Mouse (Mus musculus): ENCODE results near the gene Peg12. TPM values are rescaled to one million over a fixed set of nuclear protein-coding genes. Genes with fewer than 3 reads are reported as not detected.

Peg12 gene
- 6.3 and 9.2 TPM in 2 replicates for polyA plus RNA-seq (2015; fragmentation: Nextera tagmentation; extraction: Ambion mirVana)

- H3K4me2 ChIP-seq, result peak within 1 kb of the TSS; percentile 80
- no peaks in the 10 kb centered on the region for H3K27me3 ChIP-seq
- H3K4me1 ChIP-seq (replicated peaks), result peaks cover 2% of the 10 kb centered on the region; the same call in 1 of the 2 replicates
- H3K9me3 ChIP-seq (replicated peaks), result no peaks in the 10 kb centered on the region
- peak within 1 kb of the TSS; percentile 57 for H3K4me3 ChIP-seq
- H3K36me3 ChIP-seq, result no peaks in the 10 kb centered on the region
- peak within 1 kb of the TSS; percentile 80 for H3K27ac ChIP-seq
- peak; percentile 81 for ATAC-seq (replicated peaks; ENCODE audit: insufficient number of reproducible peaks, insufficient read depth, low FRiP score, low read depth)
- WGBS, result 15% methylated on average over 73 of the region's 82 CpGs
- peak within 1 kb of the TSS; percentile 63 for H3K9ac ChIP-seq
Measured at GRCm38 (mm10) chr7:62463878-62464755, at the start of gene Peg12. Gene Peg12 (minus strand): TSS chr7:62464510.

GRCm38 (mm10) chr7:62486139-62486538, 21.8 kb upstream of the Peg12 start:
- H3K9ac ChIP-seq, result no peak overlapping the region
- WGBS, result 18% methylated on average over 2 of the region's 2 CpGs
- no peak overlapping the region for H3K4me2 ChIP-seq
- no peak overlapping the region for H3K27ac ChIP-seq
- no peaks in the 10 kb centered on the region for H3K27me3 ChIP-seq
- H3K9me3 ChIP-seq (replicated peaks), result no peaks in the 10 kb centered on the region
- no peak overlapping the region for H3K4me3 ChIP-seq
- H3K4me1 ChIP-seq (replicated peaks), result no peaks in the 10 kb centered on the region
- no peak for ATAC-seq (replicated peaks; ENCODE audit: insufficient number of reproducible peaks, insufficient read depth, low FRiP score, low read depth)
- H3K36me3 ChIP-seq, result no peaks in the 10 kb centered on the region

- peak; percentile 25 for ATAC-seq (replicated peaks; ENCODE audit: insufficient number of reproducible peaks, insufficient read depth, low FRiP score, low read depth)
- H3K4me2 ChIP-seq, result peak overlapping the region; percentile 80
- peaks cover 2% of the 10 kb centered on the region; the same call in 1 of the 2 replicates for H3K4me1 ChIP-seq (replicated peaks)
- 22% methylated on average over 55 of the region's 55 CpGs for WGBS
- H3K4me3 ChIP-seq, result peak overlapping the region; percentile 57
- H3K27me3 ChIP-seq, result no peaks in the 10 kb centered on the region
- H3K9ac ChIP-seq, result peak overlapping the region; percentile 63
- H3K27ac ChIP-seq, result peak overlapping the region; percentile 80
- no peaks in the 10 kb centered on the region for H3K36me3 ChIP-seq
- H3K9me3 ChIP-seq (replicated peaks), result no peaks in the 10 kb centered on the region
Measured at GRCm38 (mm10) chr7:62463007-62463877, 1.1 kb downstream of the Peg12 start.

GRCm38 (mm10) chr7:62462229-62463006, 1.9 kb downstream of the Peg12 start:
- Histone ChIP-seq H3K9me3 (replicated peaks) (no peaks in the 10 kb centered on the region), H3K4me1 (replicated peaks) (peaks cover 2% of the 10 kb centered on the region; the same call in 1 of the 2 replicates), H3K27ac (no peak overlapping the region), H3K27me3 (no peaks in the 10 kb centered on the region), H3K4me2 (peak overlapping the region; percentile 80), H3K4me3 (peak overlapping the region; percentile 57), H3K9ac (no peak overlapping the region), H3K36me3 (no peaks in the 10 kb centered on the region)
- 19% methylated on average over 13 of the region's 13 CpGs for WGBS
- no peak for ATAC-seq (replicated peaks; ENCODE audit: insufficient number of reproducible peaks, insufficient read depth, low FRiP score, low read depth)

GRCm38 (mm10) chr7:62452353-62452752, 12.0 kb downstream of the Peg12 start:
- no peak overlapping the region for H3K27ac ChIP-seq
- H3K4me1 ChIP-seq (replicated peaks), result no peaks in the 10 kb centered on the region
- no peak for ATAC-seq (replicated peaks; ENCODE audit: insufficient number of reproducible peaks, insufficient read depth, low FRiP score, low read depth)
- no peak overlapping the region for H3K4me3 ChIP-seq
- no peaks in the 10 kb centered on the region for H3K9me3 ChIP-seq (replicated peaks)
- no peaks in the 10 kb centered on the region for H3K27me3 ChIP-seq
- 22% methylated on average over 2 of the region's 2 CpGs for WGBS
- H3K36me3 ChIP-seq, result no peaks in the 10 kb centered on the region
- no peak overlapping the region for H3K9ac ChIP-seq
- H3K4me2 ChIP-seq, result no peak overlapping the region

- Histone ChIP-seq H3K4me1 (replicated peaks) (no peaks in the 10 kb centered on the region), H3K4me2 (no peak overlapping the region), H3K9ac (no peak overlapping the region), H3K9me3 (replicated peaks) (no peaks in the 10 kb centered on the region), H3K4me3 (no peak overlapping the region), H3K36me3 (no peaks in the 10 kb centered on the region), H3K27ac (no peak overlapping the region), H3K27me3 (no peaks in the 10 kb centered on the region)
- ATAC-seq (replicated peaks; ENCODE audit: insufficient number of reproducible peaks, insufficient read depth, low FRiP score, low read depth), result no peak
Measured at GRCm38 (mm10) chr7:62445431-62446165, 18.7 kb downstream of the Peg12 start.

- no peaks in the 10 kb centered on the region for H3K4me1 ChIP-seq (replicated peaks)
- no peaks in the 10 kb centered on the region for H3K27me3 ChIP-seq
- WGBS, result 53% methylated on average over 2 of the region's 2 CpGs
- no peak overlapping the region for H3K4me3 ChIP-seq
- no peaks in the 10 kb centered on the region for H3K36me3 ChIP-seq
- H3K27ac ChIP-seq, result no peak overlapping the region
- no peak overlapping the region for H3K4me2 ChIP-seq
- H3K9me3 ChIP-seq (replicated peaks), result no peaks in the 10 kb centered on the region
- H3K9ac ChIP-seq, result no peak overlapping the region
- no peak for ATAC-seq (replicated peaks; ENCODE audit: insufficient number of reproducible peaks, insufficient read depth, low FRiP score, low read depth)
Measured at GRCm38 (mm10) chr7:62436394-62436793, 27.9 kb downstream of the Peg12 start.

GRCm38 (mm10) chr7:62433243-62433642, 31.1 kb downstream of the Peg12 start:
- Histone ChIP-seq H3K27ac (no peak overlapping the region), H3K27me3 (no peaks in the 10 kb centered on the region), H3K9ac (no peak overlapping the region), H3K4me3 (no peak overlapping the region), H3K36me3 (no peaks in the 10 kb centered on the region), H3K9me3 (replicated peaks) (no peaks in the 10 kb centered on the region), H3K4me2 (no peak overlapping the region), H3K4me1 (replicated peaks) (no peaks in the 10 kb centered on the region)
- no peak for ATAC-seq (replicated peaks; ENCODE audit: insufficient number of reproducible peaks, insufficient read depth, low FRiP score, low read depth)
- WGBS, result 28% methylated on average over 3 of the region's 3 CpGs

GRCm38 (mm10) chr7:62428337-62428736, 36.0 kb downstream of the Peg12 start:
- H3K4me3 ChIP-seq, result no peak overlapping the region
- no peaks in the 10 kb centered on the region; the same call in 1 of the 2 replicates for H3K27me3 ChIP-seq
- H3K9ac ChIP-seq, result no peak overlapping the region
- H3K27ac ChIP-seq, result no peak overlapping the region
- H3K4me1 ChIP-seq (replicated peaks), result no peaks in the 10 kb centered on the region
- ATAC-seq (replicated peaks; ENCODE audit: insufficient number of reproducible peaks, insufficient read depth, low FRiP score, low read depth), result no peak
- no peaks in the 10 kb centered on the region for H3K36me3 ChIP-seq
- WGBS, result 18% methylated on average over 8 of the region's 8 CpGs
- no peak overlapping the region for H3K4me2 ChIP-seq
- H3K9me3 ChIP-seq (replicated peaks), result no peaks in the 10 kb centered on the region

- Histone ChIP-seq H3K4me3 (no peak overlapping the region), H3K4me1 (replicated peaks) (peaks cover 5% of the 10 kb centered on the region), H3K36me3 (no peaks in the 10 kb centered on the region), H3K27me3 (no peaks in the 10 kb centered on the region; the same call in 1 of the 2 replicates), H3K9ac (no peak overlapping the region), H3K27ac (no peak overlapping the region), H3K9me3 (replicated peaks) (no peaks in the 10 kb centered on the region; the same call in 1 of the 2 replicates), H3K4me2 (no peak overlapping the region)
- ATAC-seq (replicated peaks; ENCODE audit: insufficient number of reproducible peaks, insufficient read depth, low FRiP score, low read depth), result no peak
- WGBS, result 43% methylated on average over 4 of the region's 4 CpGs
Measured at GRCm38 (mm10) chr7:62423210-62423609, 41.1 kb downstream of the Peg12 start.
